Mouse (Mus musculus) cerebellum, adult 11 months (tissue): ENCODE results near the gene Ercc2.

Experiments
- DNase-seq: peaks from one replicate; pipeline ENCODE4 v3.0.0; 2022

Gene Ercc2

GRCm38 (mm10) chr7:19381377-19382165 is at the start of gene Ercc2:
Ercc2 (plus strand) TSS chr7:19382010.
- peak; percentile 96 for DNase-seq

DNA sequence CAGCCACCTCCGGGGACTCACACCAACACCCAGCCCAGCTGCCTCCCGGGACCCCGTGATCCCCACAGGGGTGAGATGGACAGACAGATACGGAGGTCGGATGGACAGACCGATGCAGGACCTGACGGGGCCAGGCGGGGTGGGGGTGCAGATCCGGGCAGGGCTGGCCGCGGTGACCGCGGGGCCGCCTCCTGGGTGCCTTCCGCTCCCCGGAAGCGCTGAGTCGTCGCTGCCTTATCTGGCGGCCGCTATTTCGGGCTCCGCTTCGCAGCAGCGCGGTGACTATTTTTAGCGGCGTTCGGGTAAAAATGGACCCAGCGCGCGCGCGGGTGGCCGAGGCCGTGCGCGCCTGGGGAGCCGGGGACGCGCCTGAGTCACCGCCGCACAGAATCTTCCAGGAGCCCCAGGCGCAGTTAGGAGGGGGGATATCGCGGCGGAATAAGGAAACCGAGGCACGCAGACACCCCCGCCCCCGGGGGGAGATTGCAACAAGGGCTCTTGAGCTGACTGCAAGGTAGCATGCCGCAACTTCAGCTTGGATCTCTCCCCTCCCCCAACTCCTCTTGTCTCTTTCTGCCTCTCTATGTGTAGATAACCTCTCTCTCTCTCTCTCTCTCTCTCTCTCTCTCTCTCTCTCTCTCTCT is 49.0 kb upstream of the Ercc2 start:
- DNase-seq: peak; percentile 72

DNA sequence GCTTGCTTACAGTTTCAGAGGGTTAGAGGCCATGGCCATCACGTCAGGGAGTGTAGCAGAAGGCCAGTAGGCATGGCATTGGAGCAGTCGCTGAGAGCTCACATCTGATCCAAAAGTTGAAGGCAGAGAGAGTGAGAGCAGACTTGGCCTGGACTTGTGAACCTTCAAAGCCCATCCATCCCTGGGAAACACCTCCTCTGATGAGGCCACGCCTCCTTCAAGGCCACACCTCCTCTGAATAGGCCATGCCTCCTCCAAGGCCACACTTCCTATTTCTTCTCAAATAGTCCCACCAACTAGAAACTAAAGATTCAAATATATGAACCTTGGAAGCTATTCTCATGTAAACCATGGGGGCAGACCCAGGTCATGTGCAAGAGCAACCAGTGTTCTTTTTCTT is 46.2 kb upstream of the Ercc2 start:
- DNase-seq: no peak

GRCm38 (mm10) chr7:19337122-19337521 is 44.7 kb upstream of the Ercc2 start:
- no peak for DNase-seq

GRCm38 (mm10) chr7:19338060-19338459 is 43.8 kb upstream of the Ercc2 start:
- no peak for DNase-seq

- no peak for DNase-seq
These were observed 43.2 kb upstream of the Ercc2 start for GRCm38 (mm10) chr7:19338596-19338995.

- no peak for DNase-seq
These were observed 40.6 kb upstream of the Ercc2 start for GRCm38 (mm10) chr7:19341250-19341649.

DNA sequence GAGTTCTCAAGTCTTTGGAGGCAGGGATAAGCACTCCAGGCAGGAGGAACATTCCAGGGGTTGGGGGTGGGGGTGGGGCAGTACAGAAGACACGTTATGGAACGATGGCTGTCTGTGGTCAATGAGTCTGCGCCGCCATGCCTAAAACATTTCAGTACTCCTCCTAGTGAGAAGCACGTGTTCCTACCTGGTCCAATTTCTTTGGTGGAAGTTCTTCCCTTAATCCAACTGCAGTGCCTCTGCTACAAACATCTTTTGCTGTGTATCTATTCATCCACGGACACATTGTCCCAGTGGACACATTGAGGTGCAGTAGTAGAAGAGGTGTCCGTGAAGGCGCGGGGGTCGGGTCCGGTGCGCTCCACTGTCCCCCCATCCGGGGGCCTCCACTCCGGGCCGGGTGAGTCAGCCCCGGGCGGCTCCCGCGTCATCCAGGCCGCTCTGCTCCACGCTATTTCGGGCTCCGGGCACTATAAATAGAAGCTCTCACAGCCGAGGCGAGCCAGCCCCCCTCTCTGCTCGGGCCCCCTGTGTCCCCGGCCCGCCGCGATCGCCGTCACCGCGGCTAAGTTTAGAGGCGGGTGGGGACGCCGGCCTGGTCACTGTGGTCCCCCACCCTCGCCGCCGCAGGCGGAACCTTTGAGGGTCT is 39.9 kb upstream of the Ercc2 start:
- DNase-seq: no peak

DNA sequence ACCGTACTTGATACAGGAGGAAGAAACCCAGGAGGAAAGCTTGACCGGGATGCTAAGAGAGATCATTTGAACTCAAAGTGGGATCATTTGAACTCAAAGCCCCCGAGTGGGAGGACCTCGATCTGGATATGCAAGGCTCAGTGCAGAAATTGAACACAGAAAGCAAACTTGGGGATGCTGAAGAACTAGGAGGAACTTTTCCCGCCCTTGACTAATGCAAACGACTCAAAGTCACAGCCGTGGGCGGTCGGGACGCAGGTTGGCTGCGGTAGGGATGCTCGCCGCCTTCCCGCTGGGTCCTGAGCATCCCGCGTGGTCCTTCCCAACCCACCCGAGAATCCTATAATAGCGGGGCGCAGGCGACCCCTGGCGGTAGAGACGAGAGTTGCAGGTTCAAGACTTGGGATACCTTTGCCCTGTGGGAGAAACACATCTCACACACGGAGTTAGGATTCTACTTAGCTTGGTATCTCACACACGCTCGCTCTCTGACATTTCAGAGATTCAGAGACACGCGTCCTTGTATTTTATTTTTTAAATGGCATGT is 39.3 kb upstream of the Ercc2 start:
- DNase-seq: peak; percentile 90

GRCm38 (mm10) chr7:19343210-19343808 is 38.5 kb upstream of the Ercc2 start:
- peak; percentile 66 for DNase-seq

- no peak for DNase-seq
These were observed 37.5 kb upstream of the Ercc2 start, which contains the start of gene Ercc1 for GRCm38 (mm10) chr7:19344237-19344847. Ercc1 (plus strand) TSS chr7:19344778.

GRCm38 (mm10) chr7:19344938-19345471 is 36.8 kb upstream of the Ercc2 start:
- peak; percentile 97 for DNase-seq

GRCm38 (mm10) chr7:19349188-19349915 is 32.5 kb upstream of the Ercc2 start:
- DNase-seq: no peak

DNA sequence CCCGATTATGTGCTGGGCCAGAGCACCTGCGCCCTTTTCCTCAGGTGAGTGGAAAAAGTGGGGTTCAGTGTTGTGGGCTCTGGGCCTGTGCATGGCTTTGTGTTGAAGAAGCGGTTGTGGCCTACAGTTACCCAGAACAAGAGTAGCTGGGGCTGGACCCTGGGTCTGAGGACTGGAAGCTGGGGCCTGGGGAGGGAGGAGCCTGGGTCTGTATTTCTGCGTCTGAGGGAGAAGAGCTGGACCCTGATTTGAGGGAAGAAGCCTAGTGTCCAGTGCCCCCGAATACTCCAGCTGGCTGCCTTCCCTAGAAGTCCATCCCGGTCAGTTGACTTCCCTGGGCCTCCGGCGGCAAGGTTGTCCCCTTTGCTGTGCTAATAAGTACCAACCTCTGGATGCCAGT is 31.6 kb upstream of the Ercc2 start:
- no peak for DNase-seq

GRCm38 (mm10) chr7:19354991-19355390 is 26.8 kb upstream of the Ercc2 start:
- DNase-seq: no peak

DNA sequence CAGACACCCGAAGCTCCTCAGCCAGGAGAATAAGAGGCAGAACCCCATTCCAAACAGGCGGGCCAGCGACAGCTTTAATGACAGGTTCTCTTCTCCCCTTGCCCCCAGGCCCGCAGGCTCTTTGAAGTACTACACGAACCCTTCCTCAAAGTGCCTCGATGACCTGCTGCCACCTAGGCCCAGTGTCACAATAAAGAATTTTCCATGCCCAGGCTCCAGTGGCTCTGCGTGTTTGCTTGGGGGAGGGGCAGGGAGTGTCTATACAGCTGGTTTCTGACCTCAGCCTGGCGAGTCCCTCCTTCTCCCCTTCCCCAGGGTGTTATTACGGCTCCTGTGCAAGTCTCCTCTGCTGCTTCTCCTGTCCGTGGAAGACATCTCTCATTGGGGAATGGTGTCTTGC is 25.5 kb upstream of the Ercc2 start:
- no peak for DNase-seq

DNA sequence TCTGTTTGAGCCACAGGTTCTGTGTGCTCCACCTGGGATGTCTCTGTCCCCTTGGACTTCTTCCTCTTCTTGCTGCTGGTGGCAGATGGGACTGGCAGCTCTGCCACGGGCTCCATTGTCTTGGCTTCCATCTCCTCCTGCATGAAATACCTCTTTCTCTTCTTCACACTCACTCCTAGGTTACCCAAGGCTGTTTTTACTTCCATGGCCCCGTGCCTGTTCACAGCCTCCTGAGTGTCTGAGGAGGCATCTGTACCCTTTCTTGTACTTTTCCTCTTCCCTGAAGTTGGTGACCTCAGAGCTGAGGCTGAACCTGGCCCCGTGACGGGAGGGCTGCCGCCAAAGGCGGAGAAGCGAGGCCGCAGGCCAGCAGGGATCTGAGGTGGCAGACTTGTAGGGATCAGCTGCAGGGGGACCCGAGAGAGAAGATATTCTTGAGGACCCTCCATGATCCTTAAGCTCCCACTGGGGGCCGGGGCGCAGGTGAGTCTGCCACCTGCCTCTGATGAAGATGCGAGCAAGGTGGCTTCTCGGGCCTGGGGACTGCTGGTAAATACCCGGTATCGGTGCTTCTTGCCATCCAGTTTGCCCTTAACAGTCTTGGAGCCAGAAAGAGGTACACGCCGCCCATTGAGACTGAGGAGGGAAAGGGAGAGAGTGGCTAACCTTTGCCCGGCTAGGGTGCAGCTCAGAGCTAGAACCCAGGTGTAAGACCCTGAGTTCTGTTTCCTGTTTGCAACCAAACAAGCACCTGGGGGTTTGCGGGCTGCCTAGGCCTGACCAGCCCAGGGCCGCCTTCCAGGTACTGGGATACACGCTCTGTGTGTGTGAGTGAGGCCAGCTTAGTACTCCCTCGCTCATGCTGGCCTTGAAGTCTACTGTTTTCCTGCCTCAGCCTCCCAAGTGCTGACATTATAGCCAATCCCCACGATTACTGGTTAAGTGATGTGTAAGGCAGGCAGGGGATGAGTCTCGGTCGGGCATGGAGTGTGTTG is 24.1 kb upstream of the Ercc2 start:
- no peak for DNase-seq

DNA sequence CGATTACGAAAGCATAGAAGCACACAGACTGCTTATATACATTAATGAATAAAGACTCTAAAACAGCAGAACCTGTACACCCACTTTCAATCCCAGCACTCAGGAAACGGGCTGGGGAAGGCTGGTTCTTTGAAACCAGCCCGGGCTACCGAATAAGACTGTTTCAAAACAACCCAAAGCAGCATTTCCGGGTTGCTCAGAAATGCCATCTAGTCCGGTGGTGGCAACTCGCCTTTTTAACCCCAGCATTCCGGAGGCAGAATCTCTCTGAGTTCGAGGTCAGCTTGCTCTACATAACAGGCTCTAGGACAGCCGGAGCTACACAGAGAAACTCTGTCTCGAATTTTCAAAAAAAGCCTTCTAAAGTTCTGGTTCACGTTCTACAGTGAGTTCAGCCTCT is 23.2 kb upstream of the Ercc2 start:
- no peak for DNase-seq

- DNase-seq: peak; percentile 87
These were observed 22.4 kb upstream of the Ercc2 start, which contains the start of the genes Cd3eap and Ppp1r13l for GRCm38 (mm10) chr7:19359299-19359891. Cd3eap (minus strand) TSS chr7:19359483. Ppp1r13l (plus strand) TSS chr7:19359749.
